Mouse (Mus musculus) megakaryocyte, embryonic 14.5 days (primary cell): ENCODE measurements around the gene Mtm1. TPM values are rescaled to one million over a fixed set of nuclear protein-coding genes. Genes with fewer than 3 reads are reported as not detected.

Experiments used
- H3K27me3 ChIP-seq: replicated peaks from 2 replicates; pipeline ENCODE3; 2012; ENCODE audit warnings: inconsistent platforms
- H3K36me3 ChIP-seq: replicated peaks from 2 replicates; pipeline ENCODE3; 2012; ENCODE audit warnings: low read length, inconsistent platforms, mixed read lengths
- H3K4me1 ChIP-seq: 2 replicates; pipeline ENCODE4 v1.6.1; 2012; ENCODE audit warnings: inconsistent platforms
- H3K4me3 ChIP-seq: replicated peaks from 2 replicates; pipeline ENCODE3; 2012; ENCODE audit warnings: moderate library complexity, mild to moderate bottlenecking, inconsistent platforms
- H3K9me3 ChIP-seq: 2 replicates; pipeline ENCODE4 v1.6.1; 2012; ENCODE audit warnings: inconsistent platforms
- FLI1 ChIP-seq: IDR thresholded peaks from 2 replicates; pipeline ENCODE4 v1.6.1; 2012; ENCODE audit warnings: low read length, inconsistent platforms, mixed read lengths
- GATA1 ChIP-seq: IDR thresholded peaks from 3 replicates; pipeline ENCODE4 v1.6.1; 2012; ENCODE audit warnings: mixed read lengths, low read length, inconsistent platforms, borderline replicate concordance
- polyA plus RNA-seq: library from polyadenylated mRNA; stranded (reverse); fragments of >175 nt; gene quantifications from 2 replicates; pipeline ENCODE4 v1.2.3, GENCODE M21; 2012; ENCODE audit warnings: low replicate concordance; ENCODE audit not compliant: insufficient read depth

The Mtm1 gene
- polyA plus RNA-seq, 1 experiment = 0.39 TPM

DNA sequence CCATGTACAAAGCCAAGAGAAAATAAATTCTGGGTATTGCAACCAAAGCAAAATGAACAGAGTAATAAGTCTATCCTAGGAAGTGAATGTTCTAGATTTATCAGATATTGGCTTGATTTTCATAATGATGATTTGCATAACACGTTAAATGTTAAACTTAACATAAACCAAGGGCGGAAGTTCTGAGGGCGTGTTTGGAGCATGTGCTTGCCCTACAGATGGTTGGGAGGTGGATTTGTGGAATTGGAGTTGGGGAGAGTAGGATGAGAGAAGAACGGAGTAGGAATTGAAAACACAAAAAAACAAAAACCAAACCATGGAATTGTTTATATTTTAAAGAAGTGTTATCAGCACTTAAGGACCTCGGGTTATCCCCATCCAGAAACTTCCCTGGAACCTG, 153.5 kb downstream of the Mtm1 start:
- H3K4me1 ChIP-seq = peaks cover 36% of the 10 kb centered on the region
- TF ChIP-seq GATA1 = no peak
- TF ChIP-seq FLI1 = no peak
- H3K36me3 ChIP-seq = peaks cover 2% of the 10 kb centered on the region
- peaks cover 6% of the 10 kb centered on the region for H3K27me3 ChIP-seq
- H3K9me3 ChIP-seq = no peaks in the 10 kb centered on the region
- peak overlapping the region; percentile 93 for H3K4me3 ChIP-seq

GRCm38 (mm10) chrX:71364554-71364991, 154.0 kb downstream of the Mtm1 start, which contains the start of gene Mtmr1:
Mtmr1 (plus strand) TSS chrX:71364760.
- Histone ChIP-seq H3K4me1 (peaks cover 31% of the 10 kb centered on the region), H3K4me3 (peak within 1 kb of the TSS; percentile 93), H3K27me3 (peaks cover 6% of the 10 kb centered on the region), H3K36me3 (peaks cover 2% of the 10 kb centered on the region), H3K9me3 (no peaks in the 10 kb centered on the region)
- TF ChIP-seq FLI1 = no peak
- no peak for TF ChIP-seq GATA1

DNA sequence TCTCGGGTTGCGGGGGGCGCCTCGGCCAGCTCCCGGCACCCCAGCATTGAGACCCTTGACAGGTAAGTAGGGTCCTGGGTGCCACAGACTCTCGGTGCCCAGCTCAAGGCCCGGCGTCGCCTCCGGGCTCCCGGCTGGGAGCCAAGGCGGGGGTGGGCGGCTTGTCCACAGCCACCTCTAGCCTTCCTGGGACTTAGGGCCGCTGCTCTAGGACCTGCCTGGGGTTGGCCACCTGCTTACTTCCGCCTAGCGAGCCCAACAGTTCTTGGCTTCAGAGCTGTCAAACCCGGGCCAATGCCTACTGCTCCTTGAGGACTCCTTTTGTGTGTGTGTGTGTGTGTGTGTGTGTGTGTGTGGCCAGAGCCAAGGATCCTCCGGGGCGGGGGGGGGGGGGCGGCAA, 154.4 kb downstream of the Mtm1 start:
- Histone ChIP-seq H3K9me3 (no peaks in the 10 kb centered on the region), H3K36me3 (peaks cover 2% of the 10 kb centered on the region), H3K4me3 (peak overlapping the region; percentile 93), H3K27me3 (peaks cover 6% of the 10 kb centered on the region), H3K4me1 (peaks cover 28% of the 10 kb centered on the region)
- TF ChIP-seq FLI1 (no peak), GATA1 (no peak)

Other genes starting within 250 kb of the Mtm1 start
- gene Mamld1, start 160.5 kb upstream of the Mtm1 start, polyA plus RNA-seq = not detected in 2 replicates
- gene Mtmr1, start 154.0 kb downstream of the Mtm1 start, polyA plus RNA-seq = 2.4 and 2.6 TPM in 2 replicates